Mouse (Mus musculus) liver, postnatal 0 days (tissue): ENCODE data around the gene Trim25.

Experiments
- CTCF ChIP-seq: sonication (generic); IDR thresholded peaks from 2 replicates; pipeline ENCODE4 v1.5.1; 2016; ENCODE audit warnings: antibody characterized with exemption, low read depth
- EP300 ChIP-seq: IDR thresholded peaks from 2 replicates; pipeline ENCODE4 v1.6.1; 2016; ENCODE audit warnings: antibody characterized with exemption, low read depth, mild to moderate bottlenecking

DNA sequence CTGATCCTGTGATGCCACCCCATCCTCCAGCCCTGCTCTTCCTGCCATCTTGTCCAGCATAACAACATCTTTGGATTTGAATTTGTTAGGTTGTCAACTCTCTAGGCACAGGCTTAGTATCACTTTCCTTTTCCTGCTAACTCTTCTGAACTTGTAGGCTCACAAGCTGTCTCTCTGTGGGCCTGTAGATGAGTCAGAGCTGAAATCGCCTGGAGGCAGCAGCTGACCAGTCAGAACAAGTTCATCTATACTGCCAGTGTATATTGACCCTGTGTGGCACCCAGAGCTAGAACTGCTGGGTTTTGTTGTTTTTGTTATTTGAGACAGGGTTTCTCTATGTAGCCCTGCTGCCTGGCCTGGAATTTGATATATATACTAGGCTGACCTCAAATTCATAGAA is 32.0 kb downstream of the Trim25 start:
- no peak for TF ChIP-seq CTCF
- TF ChIP-seq EP300, result no peak
